ENCODE assay signal across 19 mouse cellular contexts in genomic region chr10:43746631-43747001, GRCm38 (mm10).
"Had no signal": no experiment of that assay in that cellular context is flagged by ENCODE, and none has a peak within 500 bp of the region (broad histone marks: within the 10 kb centered on the region; RNA-seq: fewer than 3 reads in every experiment).

No protein-coding gene starts in this region.

- H3K36me3 ChIP-seq: intestine, embryonic 15.5 days; limb, embryonic 12.5 days; limb, embryonic 15.5 days; liver, embryonic 15.5 days; midbrain, embryonic 10.5 days; neural tube, embryonic 12.5 days; neural tube, embryonic 15.5 days had no signal

- DNase-seq: kidney, adult 9 months; kidney, postnatal 14 days; left cerebral cortex, postnatal 4 days; lung, adult 2 months; midbrain, embryonic 14.5 days; right cerebral cortex, adult 18-20 months; right cerebral cortex, postnatal 14 days; right cerebral cortex, postnatal 4 days; thymus, postnatal 25 days had no signal

- H3K4me2 ChIP-seq: intestine, embryonic 15.5 days; limb, embryonic 12.5 days; limb, embryonic 15.5 days; liver, embryonic 11.5 days; liver, embryonic 15.5 days; neural tube, embryonic 12.5 days; neural tube, embryonic 15.5 days had no signal

- H3K27ac ChIP-seq: intestine, embryonic 15.5 days; limb, embryonic 12.5 days; limb, embryonic 15.5 days; liver, embryonic 15.5 days; midbrain, embryonic 10.5 days; neural tube, embryonic 12.5 days; neural tube, embryonic 15.5 days had no signal

- H3K4me3 ChIP-seq: intestine, embryonic 15.5 days; limb, embryonic 12.5 days; limb, embryonic 15.5 days; liver, embryonic 15.5 days; megakaryocyte, embryonic 14.5 days; midbrain, embryonic 10.5 days; neural tube, embryonic 12.5 days; neural tube, embryonic 15.5 days had no signal

- H3K27me3 ChIP-seq: intestine, embryonic 15.5 days; limb, embryonic 12.5 days; limb, embryonic 15.5 days; liver, embryonic 15.5 days; neural tube, embryonic 12.5 days; neural tube, embryonic 15.5 days had no signal

- H3K9me3 ChIP-seq: intestine, embryonic 15.5 days; limb, embryonic 12.5 days; limb, embryonic 15.5 days; liver, embryonic 15.5 days; midbrain, embryonic 10.5 days; neural tube, embryonic 12.5 days; neural tube, embryonic 15.5 days had no signal

- ATAC-seq: intestine, embryonic 15.5 days; lung, postnatal 0 days had no signal

- H3K9ac ChIP-seq: intestine, embryonic 15.5 days; limb, embryonic 12.5 days; limb, embryonic 15.5 days; liver, embryonic 15.5 days; neural tube, embryonic 12.5 days; neural tube, embryonic 15.5 days had no signal
